Mouse (Mus musculus) urinary bladder, postnatal 14 days (tissue): ENCODE results near the gene Ywhaq.
"Not testable (repeated sequence)": the region's sequence is repeated elsewhere in the genome, so short reads cannot be mapped to it uniquely, and the experiment has no call there.

Source experiments
- DNase-seq: peaks from one replicate; pipeline ENCODE4 v3.0.0; 2021; ENCODE audit warnings: low spot score

The Ywhaq gene

DNA sequence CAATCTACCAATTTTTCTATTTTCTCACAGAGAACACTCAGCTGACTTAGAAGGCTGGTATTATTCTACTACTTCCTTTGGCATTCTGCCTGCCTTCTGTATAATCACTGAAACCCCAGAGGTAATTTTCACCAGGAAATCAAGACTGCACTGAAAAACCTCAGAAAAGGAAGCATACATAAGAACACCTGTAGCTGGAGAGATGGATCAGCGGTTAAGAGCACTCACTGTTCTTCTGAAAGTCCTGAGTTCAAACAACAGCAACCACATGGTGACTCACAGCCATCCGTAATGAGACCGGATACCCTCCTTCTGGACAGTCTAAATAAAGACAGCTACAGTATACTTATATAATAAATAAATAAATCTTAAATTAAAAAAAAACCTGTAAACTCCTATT, 7.8 kb downstream of the Ywhaq start:
- DNase-seq, result no peak

DNA sequence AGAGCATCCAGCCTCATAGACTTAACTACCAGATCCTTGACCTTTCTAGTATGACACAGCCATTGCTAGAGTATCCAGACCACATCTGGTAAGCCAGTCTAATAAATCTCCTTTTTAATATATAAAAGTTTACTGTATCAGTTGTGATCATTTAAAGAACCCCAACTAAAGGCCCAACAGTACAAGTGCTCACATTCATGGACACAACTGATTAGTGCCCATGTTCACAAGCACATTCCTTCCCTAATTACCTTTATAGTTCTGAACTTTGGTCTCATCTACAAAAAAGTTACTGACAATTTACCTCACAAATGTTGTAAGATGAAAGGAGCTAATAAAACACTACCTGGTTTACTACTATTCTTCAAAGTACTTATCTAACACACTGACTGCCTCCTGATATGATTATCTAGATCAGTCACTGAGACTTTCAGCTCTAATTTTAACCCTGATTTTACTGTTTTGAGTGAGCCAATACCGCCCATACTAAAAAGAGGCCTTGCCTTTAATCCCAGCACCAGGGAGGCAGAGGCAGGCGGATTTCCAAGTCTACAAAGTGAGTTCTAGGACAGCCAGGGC, 8.6 kb downstream of the Ywhaq start:
- DNase-seq, result no peak

DNA sequence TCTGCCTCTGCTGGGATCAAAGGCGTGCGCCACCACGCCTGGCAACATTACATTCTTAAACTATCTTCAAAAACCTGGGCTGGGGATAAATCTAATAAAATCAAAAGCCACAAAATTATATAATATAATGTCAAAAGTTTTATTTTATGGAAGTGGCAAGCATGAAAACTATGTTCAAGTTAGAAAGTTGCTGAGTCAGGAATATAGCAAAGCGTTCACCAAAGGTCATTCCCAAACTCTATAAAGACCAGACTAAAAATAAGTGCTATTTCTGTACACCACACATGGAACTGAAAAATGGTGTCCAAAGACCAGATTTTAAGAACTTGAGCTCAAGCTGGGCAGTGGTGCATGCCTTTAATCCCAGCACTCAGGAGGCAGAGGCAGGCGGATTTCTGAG, 14.7 kb downstream of the Ywhaq start:
- DNase-seq, result no peak

DNA sequence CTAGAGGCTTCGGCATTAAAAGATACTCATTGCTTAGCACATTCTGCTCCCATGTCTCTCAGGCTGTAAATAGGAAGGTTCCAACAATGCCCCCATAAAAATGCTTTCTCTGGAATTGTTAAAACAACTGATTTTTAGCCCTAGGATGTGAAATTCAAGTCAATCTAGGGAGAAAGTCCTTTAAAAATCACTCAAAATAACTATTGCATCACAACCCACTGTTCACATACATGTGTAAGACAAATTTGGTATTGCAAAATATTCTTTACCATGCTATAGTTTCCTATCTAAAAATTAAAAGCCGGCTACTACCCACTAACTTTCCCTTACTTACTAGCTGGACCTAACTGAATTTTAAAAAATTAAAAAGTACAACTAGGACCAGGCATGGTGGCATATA, 31.2 kb downstream of the Ywhaq start:
- DNase-seq, result no peak

GRCm38 (mm10) chr12:21378765-21379346, 38.6 kb downstream of the Ywhaq start:
- DNase-seq, result not testable (repeated sequence)

DNA sequence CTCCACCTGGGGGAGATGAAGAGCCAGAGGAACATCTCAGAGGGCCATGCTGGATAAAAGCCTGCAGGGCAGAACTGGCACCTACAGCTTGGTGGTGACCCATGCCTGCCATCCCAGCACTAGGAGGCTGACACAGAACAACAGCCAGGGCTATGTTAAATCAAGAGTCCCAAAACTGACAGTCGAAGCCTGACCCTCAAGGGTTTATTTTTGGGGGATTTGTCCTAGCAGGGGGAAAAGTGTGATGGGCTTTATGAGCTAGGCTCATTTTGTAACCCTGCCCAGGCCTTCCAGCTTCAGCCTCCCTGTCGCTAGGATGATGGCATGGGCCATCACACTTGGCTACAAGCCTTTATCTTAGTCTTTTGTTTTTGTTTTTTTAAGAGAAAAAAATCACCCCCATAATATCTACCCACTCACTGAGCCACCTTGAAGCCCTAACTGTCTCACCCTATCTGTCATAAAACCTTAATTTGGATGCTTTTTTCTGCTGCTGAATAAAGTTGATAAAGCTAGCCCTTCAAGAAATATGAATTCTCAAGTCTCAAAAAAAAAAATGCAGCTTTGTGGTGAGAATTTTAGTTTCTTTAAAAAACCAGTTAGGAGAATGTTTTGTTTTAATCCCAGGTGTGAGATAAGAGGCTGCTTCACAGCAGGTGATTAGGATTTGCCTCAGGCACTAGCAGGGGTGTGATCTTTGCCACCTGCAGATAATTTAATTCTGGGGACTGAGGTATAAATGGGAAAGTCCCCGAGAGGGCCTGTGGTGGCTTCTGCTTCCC, 41.9 kb downstream of the Ywhaq start:
- DNase-seq, result no peak

- DNase-seq, result no peak
Observed at GRCm38 (mm10) chr12:21373820-21374475, 43.5 kb downstream of the Ywhaq start.

- DNase-seq, result peak; percentile 96
Observed at GRCm38 (mm10) chr12:21373100-21373819, 44.2 kb downstream of the Ywhaq start, which contains the start of gene Adam17. Adam17 (minus strand) TSS chr12:21373632.

GRCm38 (mm10) chr12:21370035-21370611, 47.3 kb downstream of the Ywhaq start:
- no peak for DNase-seq

DNA sequence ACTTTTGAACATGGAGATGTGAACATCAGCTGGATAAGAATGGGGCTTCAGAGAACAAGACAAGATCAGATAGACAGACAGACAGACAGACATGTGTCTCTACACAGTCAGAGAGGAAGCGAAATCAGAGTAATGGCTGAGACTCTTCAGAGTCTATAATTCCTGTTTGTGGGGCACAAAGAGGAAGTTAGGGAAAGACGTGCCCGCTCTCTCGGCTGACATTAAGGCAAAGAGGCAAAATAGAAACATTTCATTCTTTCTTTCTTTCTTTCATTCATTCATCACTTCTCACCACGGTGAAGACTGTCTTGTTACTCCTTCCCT, 48.4 kb downstream of the Ywhaq start:
- DNase-seq, result no peak

- DNase-seq, result no peak
Observed at GRCm38 (mm10) chr12:21368376-21369086, 48.9 kb downstream of the Ywhaq start.

DNA sequence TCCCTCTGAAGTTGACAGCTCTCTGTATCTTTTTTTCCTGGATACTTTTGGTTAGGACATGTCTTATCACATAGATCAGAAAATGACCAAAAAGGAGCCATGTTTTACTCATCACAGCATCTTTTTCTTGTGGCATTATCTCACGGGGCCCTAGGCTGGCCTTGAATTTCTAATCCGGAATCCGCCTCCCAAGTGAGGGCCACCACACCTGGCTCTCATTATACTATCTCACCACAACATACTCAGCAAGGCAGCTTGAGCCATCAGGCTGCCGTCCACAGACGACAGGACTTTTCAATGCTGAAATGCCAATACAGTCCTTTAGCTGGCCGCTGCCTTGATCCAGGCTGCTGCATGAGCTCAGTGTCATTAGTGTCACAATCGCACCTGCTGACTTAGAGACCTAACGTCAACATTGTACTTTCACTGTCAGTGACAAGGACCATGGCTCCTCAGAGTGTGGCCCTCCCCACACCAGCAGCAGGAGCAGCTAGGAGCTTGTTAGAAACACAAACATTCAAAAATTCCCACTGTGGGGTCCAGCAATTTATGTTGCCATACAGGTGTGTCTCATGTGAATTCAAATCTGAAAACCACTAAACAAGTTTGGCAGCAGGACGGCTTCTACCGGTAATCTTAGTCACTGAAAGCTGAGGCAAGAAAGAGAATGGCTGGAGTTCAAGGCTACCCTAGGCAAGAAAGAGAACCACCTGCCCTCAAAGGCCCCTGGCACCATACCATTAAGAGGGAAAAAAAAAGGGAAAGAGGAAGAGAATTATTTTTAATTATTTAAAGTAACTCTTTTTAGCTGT, 52.6 kb downstream of the Ywhaq start:
- no peak for DNase-seq

GRCm38 (mm10) chr12:21363195-21363594, 54.2 kb downstream of the Ywhaq start:
- peak; percentile 34 for DNase-seq

DNA sequence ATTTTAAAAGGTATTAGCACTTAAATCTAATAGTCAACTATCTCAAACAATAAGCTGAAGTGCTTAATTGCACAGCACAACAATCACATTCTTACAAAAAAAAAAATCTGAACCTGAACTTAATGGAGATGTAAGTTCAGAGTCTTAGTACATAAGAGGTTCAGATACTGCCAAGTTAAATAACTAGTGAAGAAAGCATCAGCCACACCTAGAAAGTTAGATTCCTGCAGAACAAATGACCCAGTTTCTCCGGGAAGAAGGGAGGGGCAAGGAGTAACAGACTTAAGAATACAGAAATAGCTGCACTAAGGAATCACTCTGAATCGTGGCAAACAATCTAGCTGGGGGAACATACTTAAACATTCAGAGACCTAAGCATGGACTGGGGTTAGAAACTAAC, 54.8 kb downstream of the Ywhaq start:
- no peak for DNase-seq

DNA sequence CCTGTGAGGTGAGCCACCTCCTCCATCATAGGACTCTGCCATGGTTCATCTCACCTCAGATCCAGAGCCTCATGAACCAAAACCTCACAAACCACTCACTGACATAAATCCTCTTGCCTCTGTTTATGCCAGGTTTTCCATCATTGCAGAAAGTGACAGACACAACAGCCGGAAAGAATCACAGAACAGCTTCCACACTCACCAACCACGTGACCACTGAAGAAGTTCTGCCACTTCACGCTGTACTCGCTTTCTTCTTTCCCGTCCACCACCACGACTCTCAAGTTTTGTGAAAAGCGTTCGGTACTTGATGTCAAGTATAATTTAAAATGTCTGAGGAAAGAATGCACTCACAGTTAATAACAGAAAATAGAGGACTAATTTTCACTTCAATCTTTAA, 63.8 kb downstream of the Ywhaq start:
- no peak for DNase-seq

DNA sequence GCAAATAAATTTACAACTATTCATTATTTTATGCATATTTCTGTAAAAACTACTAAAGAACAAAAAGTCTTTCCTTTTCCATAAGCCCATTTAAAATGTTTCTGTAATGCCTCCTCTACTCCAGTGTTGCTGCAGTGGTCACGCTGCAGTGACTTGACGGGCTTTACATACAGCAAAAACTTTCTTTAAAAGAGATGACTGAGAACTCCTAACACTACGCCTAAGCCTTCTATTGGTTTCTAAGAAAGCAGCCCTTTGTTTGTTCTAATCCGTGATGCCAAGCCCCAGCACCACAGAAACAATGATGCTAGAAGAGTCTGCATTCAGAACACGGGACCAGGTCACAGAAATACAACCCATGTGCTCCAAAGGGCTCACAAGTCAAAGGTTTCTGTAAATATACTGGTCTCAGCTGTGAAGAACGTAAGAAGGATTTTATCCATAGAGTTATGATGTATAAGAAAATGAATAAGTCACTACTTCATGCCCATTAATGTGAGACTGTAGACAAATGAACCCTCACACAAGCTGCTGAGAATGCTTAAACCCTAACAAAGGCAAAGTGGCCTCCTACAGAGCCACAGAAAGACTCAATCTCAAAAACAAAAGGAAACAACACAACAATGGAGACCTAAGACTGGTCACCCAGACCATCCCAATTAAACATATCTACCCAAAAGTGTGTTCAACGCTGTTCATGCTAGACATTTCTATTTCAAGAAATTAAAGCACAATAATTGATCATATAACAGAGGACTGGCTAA, 67.1 kb downstream of the Ywhaq start:
- DNase-seq, result no peak

GRCm38 (mm10) chr12:21346972-21347371, 70.5 kb downstream of the Ywhaq start:
- no peak for DNase-seq

DNA sequence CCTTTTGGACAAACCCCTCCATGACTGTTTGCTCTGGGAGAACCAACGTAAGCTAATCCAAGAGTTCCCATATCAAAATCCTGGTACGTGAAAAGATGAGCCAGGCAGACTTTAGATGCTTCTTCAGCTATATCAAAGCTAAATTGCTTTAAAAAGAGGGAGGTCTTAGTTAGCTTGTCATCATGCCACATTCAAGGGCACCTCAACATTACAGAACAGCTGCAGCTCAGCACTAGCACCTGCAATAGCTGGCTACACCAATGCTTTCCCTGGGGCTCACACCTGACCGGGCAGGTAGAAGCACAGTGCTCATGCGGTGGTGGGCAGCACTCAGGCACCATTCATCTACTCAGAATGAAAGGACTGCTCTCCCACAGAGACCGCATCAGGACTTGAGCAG, 76.8 kb downstream of the Ywhaq start:
- DNase-seq, result no peak
